Mouse (Mus musculus): ENCODE measurements around the gene Cct7.

GRCm38 (mm10) chr6:85423836-85424379 lies 27.4 kb upstream of the Cct7 start, which contains the start of gene Noto:
- TF ChIP-seq CTCF (IDR thresholded peaks at IDR 0.05; ENCODE audit: low read depth, low read length) (no peak), POLR2A (IDR thresholded peaks at IDR 0.05; ENCODE audit: extremely low read depth, insufficient read depth, low read length) (no peak)

Data from liver, adult 2 months (tissue).